Mouse (Mus musculus) cerebellum, adult 18-20 months (tissue): ENCODE measurements around the gene Clec2d.
"Not testable (repeated sequence)": the region's sequence is repeated elsewhere in the genome, so short reads cannot be mapped to it uniquely, and the experiment has no call there.

Experiments
- DNase-seq, 2 experiments: peaks; one replicate each; pipeline ENCODE4 v3.0.0; 2021

Clec2d gene

GRCm38 (mm10) chr6:129180403-129181169, at the start of gene Clec2d:
Gene Clec2d (plus strand): TSS chr6:129180615.
- DNase-seq, result peak; percentile 4 to 8

GRCm38 (mm10) chr6:129132604-129133341, 47.6 kb upstream of the Clec2d start:
- no peak for DNase-seq

GRCm38 (mm10) chr6:129146812-129147211, 33.6 kb upstream of the Clec2d start:
- no peak for DNase-seq

GRCm38 (mm10) chr6:129160103-129160502, 20.3 kb upstream of the Clec2d start:
- no peak for DNase-seq

GRCm38 (mm10) chr6:129161136-129161535, 19.3 kb upstream of the Clec2d start:
- no peak for DNase-seq

GRCm38 (mm10) chr6:129161951-129162350, 18.5 kb upstream of the Clec2d start:
- no peak for DNase-seq

GRCm38 (mm10) chr6:129162587-129163159, 17.7 kb upstream of the Clec2d start:
- no peak for DNase-seq

- DNase-seq, result no peak
These were observed 16.8 kb upstream of the Clec2d start for GRCm38 (mm10) chr6:129163606-129164005.

- no peak for DNase-seq
These were observed 9.5 kb upstream of the Clec2d start for GRCm38 (mm10) chr6:129170925-129171324.

GRCm38 (mm10) chr6:129171675-129172074, 8.7 kb upstream of the Clec2d start:
- DNase-seq, result no peak

GRCm38 (mm10) chr6:129174836-129175235, 5.6 kb upstream of the Clec2d start:
- no peak for DNase-seq

- DNase-seq, result no peak
These were observed 4.8 kb upstream of the Clec2d start for GRCm38 (mm10) chr6:129175612-129176011.

- DNase-seq, result no peak
These were observed 3.8 kb upstream of the Clec2d start for GRCm38 (mm10) chr6:129176621-129177020.

GRCm38 (mm10) chr6:129179281-129179680, 1.1 kb upstream of the Clec2d start:
- no peak for DNase-seq

- not testable (repeated sequence) for DNase-seq
These were observed 584 bp upstream of the Clec2d start for GRCm38 (mm10) chr6:129179831-129180230.

GRCm38 (mm10) chr6:129181249-129181648, 834 bp downstream of the Clec2d start:
- DNase-seq, result no peak

GRCm38 (mm10) chr6:129181683-129182082, 1.3 kb downstream of the Clec2d start:
- DNase-seq, result no peak

GRCm38 (mm10) chr6:129182518-129182917, 2.1 kb downstream of the Clec2d start:
- DNase-seq, result no peak

GRCm38 (mm10) chr6:129184001-129184400, 3.6 kb downstream of the Clec2d start:
- not testable (repeated sequence) for DNase-seq

- DNase-seq, result no peak
These were observed 4.4 kb downstream of the Clec2d start for GRCm38 (mm10) chr6:129184788-129185187.

- no peak for DNase-seq
These were observed 5.6 kb downstream of the Clec2d start for GRCm38 (mm10) chr6:129186022-129186421.

- no peak for DNase-seq
These were observed 6.2 kb downstream of the Clec2d start for GRCm38 (mm10) chr6:129186457-129187199.

- no peak for DNase-seq
These were observed 6.8 kb downstream of the Clec2d start for GRCm38 (mm10) chr6:129187200-129187651.
